17 mouse cellular contexts compared by ENCODE assay signal in genomic region chr13:118828604-118829381, GRCm38 (mm10).
"Had no signal": no experiment of that assay in that cellular context is flagged by ENCODE, and none has a peak within 500 bp of the region (broad histone marks: within the 10 kb centered on the region; RNA-seq: fewer than 3 reads in every experiment).

No protein-coding gene starts in this region.

- H3K9ac ChIP-seq: limb, embryonic 13.5 days; liver, embryonic 14.5 days; liver, postnatal 0 days had no signal

- H3K36me3 ChIP-seq: limb, embryonic 10.5 days; limb, embryonic 13.5 days had no signal

- H3K27me3 ChIP-seq: limb, embryonic 13.5 days had no signal

- DNase-seq: kidney, adult 2 months; kidney, postnatal 25 days; layer of hippocampus, adult 9-11 months; liver, postnatal 0 days; midbrain, embryonic 14.5 days; right cerebral cortex, postnatal 4 days; thymus, adult 2 months; thymus, postnatal 14 days; thymus, postnatal 4 days had no signal

- ATAC-seq: liver, postnatal 0 days had no signal

- H3K9me3 ChIP-seq: limb, embryonic 10.5 days; limb, embryonic 13.5 days had no signal

- H3K4me3 ChIP-seq: layer of hippocampus, adult 2 months; limb, embryonic 10.5 days; limb, embryonic 13.5 days had no signal

- H3K4me2 ChIP-seq: limb, embryonic 13.5 days; liver, embryonic 11.5 days; midbrain, embryonic 11.5 days had no signal

- H3K27ac ChIP-seq: kidney, postnatal 0 days; layer of hippocampus, adult 2 months; limb, embryonic 10.5 days; limb, embryonic 13.5 days; liver, embryonic 14.5 days; stomach, postnatal 0 days had no signal
